Mouse (Mus musculus): ENCODE measurements at regions not wholly inside any gene's neighbourhood (a gene's known extent, or its start where the extent isn't known, plus 50 kb on each side); places are given as distances from the start of the nearest gene placed in this dataset.

GRCm38 (mm10) chr1:176658639-176659038 is 155.2 kb downstream of the Cep170 start:
- TF ChIP-seq CEBPB (IDR thresholded peaks at IDR 0.05; ENCODE audit: low read depth) (no peak), MYOD1 (IDR thresholded peaks at IDR 0.05; ENCODE audit: control insufficient read depth, insufficient read length, low read depth) (no peak), FOSL1 (IDR thresholded peaks at IDR 0.05; ENCODE audit: insufficient read depth, low read length, poor library complexity, severe bottlenecking) (no peak), CTCF (IDR thresholded peaks at IDR 0.05; ENCODE audit: control insufficient read depth, insufficient read depth, insufficient read length) (no peak), MYOG (IDR thresholded peaks at IDR 0.05; ENCODE audit: control insufficient read depth, extremely low read depth, insufficient read length) (no peak), USF1 (IDR thresholded peaks at IDR 0.05; ENCODE audit: low read depth) (no peak), MAX (IDR thresholded peaks at IDR 0.05) (no peak)
- Histone ChIP-seq H3K79me2 (ENCODE audit: control insufficient read depth, insufficient read depth) (no peaks in the 10 kb centered on the region), H3K36me3 (ENCODE audit: control insufficient read depth, insufficient read depth) (no peaks in the 10 kb centered on the region), H3ac (ENCODE audit: control insufficient read depth, insufficient read length, low read depth) (no peak overlapping the region), H3K27me3 (ENCODE audit: control insufficient read depth, insufficient read depth, insufficient read length) (no peaks in the 10 kb centered on the region), H3K4me3 (ENCODE audit: insufficient read depth, poor library complexity, severe bottlenecking) (no peak overlapping the region), H3K79me3 (ENCODE audit: low read depth) (no peaks in the 10 kb centered on the region)

- Histone ChIP-seq H3K27me3 (ENCODE audit: control insufficient read depth, insufficient read depth, insufficient read length) (no peaks in the 10 kb centered on the region), H3K79me3 (ENCODE audit: low read depth) (no peaks in the 10 kb centered on the region), H3ac (ENCODE audit: control insufficient read depth, insufficient read length, low read depth) (no peak overlapping the region), H3K4me3 (ENCODE audit: insufficient read depth, poor library complexity, severe bottlenecking) (no peak overlapping the region), H3K36me3 (ENCODE audit: control insufficient read depth, insufficient read depth) (no peaks in the 10 kb centered on the region), H3K79me2 (ENCODE audit: control insufficient read depth, insufficient read depth) (no peaks in the 10 kb centered on the region)
- no peak for TF ChIP-seq USF1 (IDR thresholded peaks at IDR 0.05; ENCODE audit: low read depth)
- no peak for TF ChIP-seq CTCF (IDR thresholded peaks at IDR 0.05; ENCODE audit: control insufficient read depth, insufficient read depth, insufficient read length)
- no peak for TF ChIP-seq MYOG (IDR thresholded peaks at IDR 0.05; ENCODE audit: control insufficient read depth, extremely low read depth, insufficient read length)
- TF ChIP-seq FOSL1 (IDR thresholded peaks at IDR 0.05; ENCODE audit: insufficient read depth, low read length, poor library complexity, severe bottlenecking) = no peak
- no peak for TF ChIP-seq MYOD1 (IDR thresholded peaks at IDR 0.05; ENCODE audit: control insufficient read depth, insufficient read length, low read depth)
- TF ChIP-seq CEBPB (IDR thresholded peaks at IDR 0.05; ENCODE audit: low read depth) = no peak
- TF ChIP-seq MAX (IDR thresholded peaks at IDR 0.05) = no peak
Measured at GRCm38 (mm10) chr1:176655487-176656333, 158.2 kb downstream of the Cep170 start.

GRCm38 (mm10) chr1:176644248-176644647 is 169.6 kb downstream of the Cep170 start:
- no peaks in the 10 kb centered on the region for H3K79me3 ChIP-seq (ENCODE audit: low read depth)
- TF ChIP-seq USF1 (IDR thresholded peaks at IDR 0.05; ENCODE audit: low read depth) = no peak
- TF ChIP-seq MYOG (IDR thresholded peaks at IDR 0.05; ENCODE audit: control insufficient read depth, extremely low read depth, insufficient read length) = no peak
- no peak for TF ChIP-seq MYOD1 (IDR thresholded peaks at IDR 0.05; ENCODE audit: control insufficient read depth, insufficient read length, low read depth)
- no peak for TF ChIP-seq FOSL1 (IDR thresholded peaks at IDR 0.05; ENCODE audit: insufficient read depth, low read length, poor library complexity, severe bottlenecking)
- TF ChIP-seq CTCF (IDR thresholded peaks at IDR 0.05; ENCODE audit: control insufficient read depth, insufficient read depth, insufficient read length) = no peak
- no peak for TF ChIP-seq MAX (IDR thresholded peaks at IDR 0.05)
- no peak for TF ChIP-seq CEBPB (IDR thresholded peaks at IDR 0.05; ENCODE audit: low read depth)
- H3K79me2 ChIP-seq (ENCODE audit: control insufficient read depth, insufficient read depth) = no peaks in the 10 kb centered on the region
- no peak overlapping the region for H3K4me3 ChIP-seq (ENCODE audit: insufficient read depth, poor library complexity, severe bottlenecking)
- H3ac ChIP-seq (ENCODE audit: control insufficient read depth, insufficient read length, low read depth) = no peak overlapping the region
- no peaks in the 10 kb centered on the region for H3K27me3 ChIP-seq (ENCODE audit: control insufficient read depth, insufficient read depth, insufficient read length)
- H3K36me3 ChIP-seq (ENCODE audit: control insufficient read depth, insufficient read depth) = no peaks in the 10 kb centered on the region

- H3K36me3 ChIP-seq (ENCODE audit: control insufficient read depth, insufficient read depth) = no peaks in the 10 kb centered on the region
- H3K4me3 ChIP-seq (ENCODE audit: insufficient read depth, poor library complexity, severe bottlenecking) = no peak overlapping the region
- H3ac ChIP-seq (ENCODE audit: control insufficient read depth, insufficient read length, low read depth) = no peak overlapping the region
- no peaks in the 10 kb centered on the region for H3K27me3 ChIP-seq (ENCODE audit: control insufficient read depth, insufficient read depth, insufficient read length)
- TF ChIP-seq USF1 (IDR thresholded peaks at IDR 0.05; ENCODE audit: low read depth) = no peak
- H3K79me3 ChIP-seq (ENCODE audit: low read depth) = no peaks in the 10 kb centered on the region
- H3K79me2 ChIP-seq (ENCODE audit: control insufficient read depth, insufficient read depth) = no peaks in the 10 kb centered on the region
Measured at GRCm38 (mm10) chr1:176623171-176623570, 190.7 kb downstream of the Cep170 start.

GRCm38 (mm10) chr1:176622213-176622612 is 191.7 kb downstream of the Cep170 start:
- Histone ChIP-seq H3ac (ENCODE audit: control insufficient read depth, insufficient read length, low read depth) (no peak overlapping the region), H3K36me3 (ENCODE audit: control insufficient read depth, insufficient read depth) (no peaks in the 10 kb centered on the region), H3K27me3 (ENCODE audit: control insufficient read depth, insufficient read depth, insufficient read length) (no peaks in the 10 kb centered on the region), H3K4me3 (ENCODE audit: insufficient read depth, poor library complexity, severe bottlenecking) (no peak overlapping the region), H3K79me2 (ENCODE audit: control insufficient read depth, insufficient read depth) (no peaks in the 10 kb centered on the region), H3K79me3 (ENCODE audit: low read depth) (no peaks in the 10 kb centered on the region)
- TF ChIP-seq FOSL1 (IDR thresholded peaks at IDR 0.05; ENCODE audit: insufficient read depth, low read length, poor library complexity, severe bottlenecking) (no peak), USF1 (IDR thresholded peaks at IDR 0.05; ENCODE audit: low read depth) (no peak)

- Histone ChIP-seq H3K36me3 (ENCODE audit: control insufficient read depth, insufficient read depth) (no peaks in the 10 kb centered on the region), H3K79me2 (ENCODE audit: control insufficient read depth, insufficient read depth) (no peaks in the 10 kb centered on the region), H3K27me3 (ENCODE audit: control insufficient read depth, insufficient read depth, insufficient read length) (no peaks in the 10 kb centered on the region), H3K4me3 (ENCODE audit: insufficient read depth, poor library complexity, severe bottlenecking) (no peak overlapping the region), H3ac (ENCODE audit: control insufficient read depth, insufficient read length, low read depth) (no peak overlapping the region), H3K79me3 (ENCODE audit: low read depth) (no peaks in the 10 kb centered on the region)
- TF ChIP-seq MYOG (IDR thresholded peaks at IDR 0.05; ENCODE audit: control insufficient read depth, extremely low read depth, insufficient read length) (no peak), CTCF (IDR thresholded peaks at IDR 0.05; ENCODE audit: control insufficient read depth, insufficient read depth, insufficient read length) (no peak), CEBPB (IDR thresholded peaks at IDR 0.05; ENCODE audit: low read depth) (no peak), FOSL1 (IDR thresholded peaks at IDR 0.05; ENCODE audit: insufficient read depth, low read length, poor library complexity, severe bottlenecking) (no peak), USF1 (IDR thresholded peaks at IDR 0.05; ENCODE audit: low read depth) (no peak), MAX (IDR thresholded peaks at IDR 0.05) (no peak), MYOD1 (IDR thresholded peaks at IDR 0.05; ENCODE audit: control insufficient read depth, insufficient read length, low read depth) (no peak)
Measured at GRCm38 (mm10) chr1:176621285-176621684, 192.6 kb downstream of the Cep170 start.

Data from C2C12 (cell line).